Mouse (Mus musculus): ENCODE results near the gene Mettl11b. TPM values are rescaled to one million over a fixed set of nuclear protein-coding genes. Genes with fewer than 3 reads are reported as not detected.

Mettl11b gene
- polyA plus RNA-seq, 1 experiment from 2014 or later, result not detected

Other genes with a start within 250 kb of the Mettl11b start
- 18.6 and 18.9 TPM in 2 replicates for gene Kifap3, start 54.4 kb upstream of the Mettl11b start, polyA plus RNA-seq (2015; fragmentation: Nextera tagmentation; extraction: Ambion mirVana)
- gene Scyl3, start 203.9 kb upstream of the Mettl11b start, polyA plus RNA-seq (2015; fragmentation: Nextera tagmentation; extraction: Ambion mirVana), result 10.0 and 11.0 TPM in 2 replicates